Mouse (Mus musculus) limb, embryonic 12.5 days (tissue): ENCODE data around the gene Myo3a. TPM values are rescaled to one million over a fixed set of nuclear protein-coding genes. Genes with fewer than 3 reads are reported as not detected.
"Not testable (repeated sequence)": the region's sequence is repeated elsewhere in the genome, so short reads cannot be mapped to it uniquely, and the experiment has no call there.

Experiments used
- ATAC-seq: fragments of 200-750 bp; cut with Nextera tagmentation; 2 replicates; pipeline ENCODE4 v1.8.0; 2017; ENCODE audit warnings: low read depth, moderate TSS enrichment; ENCODE audit not compliant: insufficient number of reproducible peaks, insufficient read depth, low FRiP score, low TSS enrichment
- H3K27ac ChIP-seq: fragments of 300-500 bp; sonication (generic); 2 replicates; pipeline ENCODE4 v1.5.1; 2016; ENCODE audit warnings: mild to moderate bottlenecking, moderate library complexity
- H3K27me3 ChIP-seq: fragments of 300-500 bp; sonication (generic); 2 replicates; pipeline ENCODE4 v1.6.1; 2016; ENCODE audit warnings: mild to moderate bottlenecking, moderate library complexity
- H3K36me3 ChIP-seq: fragments of 300-500 bp; sonication (generic); 2 replicates; pipeline ENCODE4 v1.6.1; 2016; ENCODE audit warnings: mild to moderate bottlenecking, moderate library complexity
- H3K4me1 ChIP-seq: fragments of 300-500 bp; sonication (generic); replicated peaks from 2 replicates; pipeline ENCODE4 v1.6.1; 2016
- H3K4me2 ChIP-seq: fragments of 300-500 bp; sonication (generic); 2 replicates; pipeline ENCODE4 v1.6.1; 2016; ENCODE audit warnings: mild to moderate bottlenecking, moderate library complexity
- H3K4me3 ChIP-seq: fragments of 300-500 bp; sonication (generic); replicated peaks from 2 replicates; pipeline ENCODE4 v1.5.1; 2016; ENCODE audit warnings: mild to moderate bottlenecking
- H3K9ac ChIP-seq: fragments of 300-500 bp; sonication (generic); replicated peaks from 2 replicates; pipeline ENCODE4 v1.6.1; 2016; ENCODE audit warnings: mild to moderate bottlenecking, moderate library complexity
- H3K9me3 ChIP-seq: fragments of 300-500 bp; sonication (generic); 2 replicates; pipeline ENCODE4 v1.6.1; 2016; ENCODE audit warnings: mild to moderate bottlenecking, moderate library complexity
- WGBS: fragments of 180-500 bp; shearing (Covaris S2); methylation state at CpG from one replicate; pipeline ENCODE4 v1.1.7; 2016; 5-methylcytosine and 5-hydroxymethylcytosine counted together
- polyA plus RNA-seq: library from polyadenylated mRNA; unstranded; fragments of >200 nt; fragmentation: Nextera tagmentation; extraction: Ambion mirVana; gene quantifications from 2 replicates; pipeline ENCODE4 v1.2.1, GENCODE M21; 2016

The Myo3a gene
- polyA plus RNA-seq, 1 experiment from 2014 or later: not detected

DNA sequence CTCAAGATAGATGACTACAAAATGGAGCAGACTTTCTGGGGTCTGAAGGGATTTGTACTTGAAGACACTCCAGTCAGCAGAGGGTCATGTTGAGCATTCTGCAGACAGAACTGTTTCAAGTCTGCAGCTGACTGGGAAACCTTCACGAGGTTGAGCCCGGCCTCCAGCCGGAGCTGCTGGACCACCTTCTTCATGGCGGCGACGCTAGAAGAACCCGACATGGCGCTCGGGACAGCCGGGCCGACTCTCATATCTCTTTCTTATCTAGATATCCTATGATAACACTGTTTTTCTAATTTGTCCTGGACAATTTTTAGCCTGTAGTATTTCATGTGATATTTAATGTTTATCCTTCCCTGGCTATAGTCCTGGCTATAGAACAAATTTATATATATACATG is 183.2 kb downstream of the Myo3a start:
- H3K4me2 ChIP-seq, ATAC-seq, H3K9ac ChIP-seq, H3K4me3 ChIP-seq, H3K36me3 ChIP-seq, H3K27ac ChIP-seq, H3K9me3 ChIP-seq, H3K4me1 ChIP-seq, H3K27me3 ChIP-seq: not testable (repeated sequence)
- 90% methylated on average over 11 of the region's 11 CpGs for WGBS

DNA sequence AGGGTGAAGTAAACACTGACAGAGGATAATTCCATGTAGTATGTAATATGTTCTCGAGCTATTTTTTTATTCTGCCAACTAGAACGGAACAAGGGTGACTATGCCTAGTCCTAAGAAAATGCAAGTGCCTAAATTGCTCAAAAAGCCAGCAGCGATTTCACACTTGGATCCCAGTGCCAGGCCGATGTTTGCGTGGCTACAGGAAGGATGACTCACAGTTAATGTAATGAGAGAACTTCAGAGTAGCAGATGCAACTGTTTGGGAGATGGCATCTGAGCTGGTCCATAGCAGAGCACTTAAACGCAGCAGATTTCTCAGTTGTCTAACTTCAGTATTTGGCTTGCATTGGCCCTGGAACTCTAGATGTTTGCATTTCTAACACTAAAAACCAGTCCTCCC is 321.1 kb downstream of the Myo3a start:
- Histone ChIP-seq H3K4me1 (no peaks in the 10 kb centered on the region), H3K4me3 (no peak overlapping the region), H3K27ac (no peak overlapping the region), H3K27me3 (no peaks in the 10 kb centered on the region), H3K9me3 (no peaks in the 10 kb centered on the region), H3K36me3 (no peaks in the 10 kb centered on the region), H3K4me2 (no peak overlapping the region), H3K9ac (no peak overlapping the region)
- WGBS: 82% methylated on average over 6 of the region's 6 CpGs
- ATAC-seq: no peak

DNA sequence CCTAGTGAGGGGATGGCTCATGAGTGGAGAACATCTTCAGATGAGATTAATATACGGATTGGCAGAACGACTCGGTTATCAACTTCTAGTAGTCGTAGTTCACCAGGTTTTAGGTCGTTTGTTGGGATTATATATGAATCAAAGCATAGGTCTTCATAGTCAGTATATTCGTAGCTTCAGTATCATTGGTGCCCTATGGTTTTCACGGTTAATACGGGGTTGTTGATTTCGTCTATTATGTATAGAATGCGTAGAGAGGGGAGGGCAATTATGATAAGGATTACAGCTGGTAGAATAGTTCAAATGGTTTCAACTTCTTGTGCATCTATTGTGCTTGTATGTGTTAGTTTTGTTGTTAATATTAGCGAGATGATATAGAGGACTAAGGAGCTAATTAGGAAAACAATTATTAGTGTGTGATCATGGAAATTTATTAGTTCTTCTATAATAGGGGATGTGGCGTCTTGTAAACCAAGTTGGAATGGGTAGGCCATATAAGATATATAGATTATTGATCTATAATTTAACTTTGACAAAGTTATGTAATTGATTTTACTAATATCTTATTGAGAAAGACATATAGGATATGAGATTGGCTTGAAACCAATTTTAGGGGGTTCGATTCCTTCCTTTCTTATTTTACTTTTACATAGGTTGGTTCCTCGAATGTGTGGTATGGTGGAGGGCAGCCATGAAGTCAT is 360.3 kb downstream of the Myo3a start:
- not testable (repeated sequence) for H3K36me3 ChIP-seq, H3K27ac ChIP-seq, H3K4me2 ChIP-seq, H3K4me3 ChIP-seq, H3K4me1 ChIP-seq, H3K27me3 ChIP-seq, H3K9me3 ChIP-seq, H3K9ac ChIP-seq
- peak; percentile 88 for ATAC-seq
- WGBS: 86% methylated on average over 14 of the region's 14 CpGs

DNA sequence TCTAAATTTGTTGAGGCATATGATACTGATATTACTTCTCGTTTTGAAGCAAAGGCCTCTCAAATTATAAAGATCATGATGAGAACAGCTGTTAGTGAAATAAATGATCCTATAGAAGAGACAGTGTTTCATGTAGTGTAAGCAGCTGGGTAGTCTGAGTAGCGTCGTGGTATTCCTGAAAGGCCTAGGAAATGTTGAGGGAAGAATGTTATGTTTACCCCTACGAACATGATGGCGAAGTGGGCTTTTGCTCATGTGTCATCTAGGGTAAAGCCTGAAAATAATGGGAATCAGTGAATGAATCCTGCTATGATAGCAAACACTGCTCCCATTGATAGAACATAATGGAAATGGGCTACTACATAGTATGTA is 360.9 kb downstream of the Myo3a start:
- not testable (repeated sequence) for H3K9me3 ChIP-seq, H3K9ac ChIP-seq, H3K27me3 ChIP-seq, H3K4me2 ChIP-seq, H3K36me3 ChIP-seq, H3K4me1 ChIP-seq, H3K4me3 ChIP-seq, H3K27ac ChIP-seq
- WGBS: 88% methylated on average over 5 of the region's 5 CpGs
- peak; percentile 40 for ATAC-seq

DNA sequence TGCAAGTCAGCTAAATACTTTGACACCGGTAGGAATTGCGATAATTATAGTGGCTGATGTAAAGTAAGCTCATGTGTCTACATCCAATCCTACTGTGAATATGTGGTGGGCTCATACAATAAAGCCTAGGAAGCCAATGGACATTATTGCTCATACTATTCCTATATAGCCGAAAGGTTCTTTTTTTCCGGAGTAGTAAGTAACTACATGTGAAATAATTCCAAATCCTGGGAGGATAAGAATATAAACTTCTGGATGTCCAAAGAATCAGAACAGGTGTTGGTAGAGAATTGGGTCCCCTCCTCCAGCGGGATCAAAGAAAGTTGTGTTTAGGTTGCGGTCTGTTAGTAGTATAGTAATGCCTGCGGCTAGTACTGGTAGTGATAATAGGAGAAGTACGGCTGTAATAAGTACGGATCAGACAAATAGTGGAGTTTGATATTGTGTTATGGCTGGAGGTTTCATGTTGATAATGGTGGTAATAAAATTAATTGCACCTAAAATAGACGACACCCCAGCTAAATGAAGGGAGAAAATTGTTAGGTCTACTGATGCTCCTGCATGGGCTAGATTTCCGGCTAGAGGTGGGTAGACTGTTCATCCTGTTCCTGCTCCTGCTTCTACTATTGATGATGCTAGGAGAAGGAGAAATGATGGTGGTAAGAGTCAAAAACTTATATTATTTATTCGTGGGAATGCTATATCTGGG is 361.5 kb downstream of the Myo3a start:
- not testable (repeated sequence) for H3K9ac ChIP-seq, H3K36me3 ChIP-seq, H3K27ac ChIP-seq, H3K4me3 ChIP-seq, H3K27me3 ChIP-seq, H3K9me3 ChIP-seq, H3K4me1 ChIP-seq, H3K4me2 ChIP-seq
- 74% methylated on average over 12 of the region's 12 CpGs for WGBS
- ATAC-seq: peak; percentile 97

DNA sequence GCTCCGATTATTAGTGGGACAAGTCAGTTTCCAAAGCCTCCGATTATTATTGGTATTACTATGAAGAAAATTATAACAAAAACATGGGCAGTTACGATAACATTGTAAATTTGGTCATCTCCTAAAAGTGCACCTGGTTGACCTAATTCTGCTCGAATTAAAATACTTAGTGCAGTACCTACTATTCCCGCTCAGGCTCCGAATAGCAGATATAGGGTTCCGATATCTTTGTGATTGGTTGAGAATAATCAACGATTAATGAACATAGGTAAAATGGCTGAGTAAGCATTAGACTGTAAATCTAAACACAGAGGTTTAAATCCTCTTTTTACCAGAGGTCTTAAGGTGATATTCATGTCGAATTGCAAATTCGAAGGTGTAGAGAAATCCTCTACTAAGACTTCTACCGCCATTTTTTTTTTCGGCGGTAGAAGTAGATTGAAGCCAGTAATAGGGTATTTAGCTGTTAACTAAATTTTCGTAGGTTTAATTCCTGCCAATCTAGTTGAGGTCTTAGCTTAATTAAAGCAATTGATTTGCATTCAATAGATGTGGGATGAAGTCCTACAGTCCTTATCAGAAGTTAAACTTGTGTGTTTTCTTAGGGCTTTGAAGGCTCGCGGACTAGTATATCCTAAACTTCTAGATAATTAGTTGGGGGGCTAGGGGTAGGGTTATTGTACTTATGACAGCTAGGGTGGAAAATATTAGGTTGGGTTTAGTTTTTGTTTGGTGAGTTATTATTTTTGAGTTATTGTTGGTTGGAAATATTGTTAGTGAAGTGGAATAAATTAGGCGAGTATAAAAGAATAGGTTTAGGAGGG is 362.3 kb downstream of the Myo3a start:
- not testable (repeated sequence) for H3K36me3 ChIP-seq, H3K4me3 ChIP-seq, H3K9ac ChIP-seq, H3K27me3 ChIP-seq, H3K4me1 ChIP-seq, H3K27ac ChIP-seq, H3K4me2 ChIP-seq, H3K9me3 ChIP-seq
- WGBS: 89% methylated on average over 16 of the region's 17 CpGs
- ATAC-seq: peak; percentile 94

DNA sequence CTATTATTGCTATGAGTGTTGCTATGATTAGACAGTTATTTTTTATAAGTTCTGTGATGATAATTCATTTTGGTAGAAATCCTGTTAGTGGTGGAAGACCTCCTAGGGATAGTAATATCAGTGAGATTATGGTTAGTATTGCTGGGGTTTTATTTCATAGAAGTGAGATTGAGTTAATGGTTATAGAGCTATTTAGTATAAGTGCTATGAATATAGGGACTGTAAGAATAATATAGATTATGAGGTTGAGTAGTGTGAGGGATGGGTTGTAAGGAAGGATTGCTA is 362.8 kb downstream of the Myo3a start:
- ATAC-seq: no peak
- no peak overlapping the region for H3K4me2 ChIP-seq
- no peak overlapping the region for H3K27ac ChIP-seq
- no peak overlapping the region for H3K4me3 ChIP-seq
- H3K4me1 ChIP-seq: no peaks in the 10 kb centered on the region
- H3K27me3 ChIP-seq: no peaks in the 10 kb centered on the region
- H3K36me3 ChIP-seq: no peaks in the 10 kb centered on the region
- no peaks in the 10 kb centered on the region for H3K9me3 ChIP-seq
- H3K9ac ChIP-seq: no peak overlapping the region

DNA sequence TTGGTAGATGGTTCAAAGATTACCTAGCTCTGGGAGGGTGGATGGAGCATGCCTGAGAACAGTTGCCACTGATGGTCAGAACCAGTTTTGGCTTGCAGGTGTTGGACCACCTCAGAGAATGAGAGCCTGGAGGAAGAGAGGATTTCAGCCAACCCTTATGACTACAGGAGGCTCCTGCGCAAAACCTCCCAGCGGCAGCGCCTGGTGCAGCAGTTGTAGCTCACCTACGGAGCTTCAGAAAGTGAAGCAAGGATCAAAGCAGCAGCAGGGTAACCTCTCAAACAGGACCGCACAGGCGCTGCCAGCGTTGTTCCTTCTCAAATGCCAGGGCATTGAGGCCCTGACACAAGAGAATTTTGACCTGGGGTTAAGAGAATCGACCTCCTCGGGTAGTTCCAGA is 390.6 kb downstream of the Myo3a start:
- 3% methylated on average over 9 of the region's 9 CpGs for WGBS
- H3K36me3 ChIP-seq: no peaks in the 10 kb centered on the region
- no peak overlapping the region for H3K27ac ChIP-seq
- no peaks in the 10 kb centered on the region for H3K9me3 ChIP-seq
- no peak for ATAC-seq
- H3K27me3 ChIP-seq: peaks cover 66% of the 10 kb centered on the region
- peaks cover 11% of the 10 kb centered on the region; the same call in 1 of the 2 replicates for H3K4me1 ChIP-seq
- no peak overlapping the region for H3K4me3 ChIP-seq
- no peak overlapping the region for H3K9ac ChIP-seq
- no peak overlapping the region for H3K4me2 ChIP-seq

DNA sequence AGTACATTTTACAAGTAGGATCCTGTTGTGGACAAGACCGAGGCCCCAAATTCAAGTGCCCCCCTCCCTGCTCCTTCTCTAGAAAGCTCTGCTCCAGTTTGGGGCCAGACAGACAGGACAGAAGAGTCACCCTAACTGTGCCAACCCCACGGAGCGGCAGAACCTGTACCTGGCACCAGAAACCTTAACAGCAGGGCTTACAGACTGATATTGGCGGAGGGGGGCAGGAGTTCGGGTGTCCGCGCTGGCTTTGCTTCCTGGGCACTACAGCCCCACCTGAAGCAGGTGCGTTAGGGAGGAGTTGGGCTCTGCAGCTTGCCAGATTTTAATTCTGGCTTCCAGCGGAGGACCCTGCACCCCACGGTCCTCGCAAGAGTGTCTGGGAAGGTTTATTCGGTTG is 392.1 kb downstream of the Myo3a start:
- no peak for ATAC-seq
- Histone ChIP-seq H3K4me2 (no peak overlapping the region), H3K4me1 (peaks cover 20% of the 10 kb centered on the region; the same call in 1 of the 2 replicates), H3K36me3 (no peaks in the 10 kb centered on the region), H3K9me3 (no peaks in the 10 kb centered on the region), H3K27ac (no peak overlapping the region), H3K9ac (no peak overlapping the region), H3K27me3 (peaks cover 81% of the 10 kb centered on the region), H3K4me3 (no peak overlapping the region)
- whole genome bisulfite sequencing: 2% methylated on average over 12 of the region's 12 CpGs

DNA sequence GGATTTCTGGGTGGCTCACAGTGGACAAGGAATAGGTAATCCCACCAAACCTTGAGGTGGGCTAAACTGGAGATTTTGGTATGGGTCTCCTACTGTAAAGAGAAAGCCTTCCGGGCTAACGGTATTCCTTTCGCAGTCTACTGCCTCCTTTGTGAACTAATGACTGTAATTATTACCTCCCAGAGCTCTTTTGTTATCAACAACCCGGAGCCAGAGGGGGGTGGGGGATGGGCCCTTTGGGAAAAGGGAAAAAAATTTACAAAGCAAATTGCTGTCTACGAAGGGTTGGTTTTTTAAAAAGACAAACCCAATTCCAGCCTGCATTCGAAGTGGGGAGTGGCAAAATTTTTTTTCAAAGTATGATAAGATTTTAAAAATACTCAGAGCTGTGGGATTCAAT is 392.7 kb downstream of the Myo3a start:
- H3K4me2 ChIP-seq: no peak overlapping the region
- ATAC-seq: no peak
- no peak overlapping the region for H3K9ac ChIP-seq
- no peak overlapping the region for H3K27ac ChIP-seq
- H3K4me1 ChIP-seq: peaks cover 20% of the 10 kb centered on the region; the same call in 1 of the 2 replicates
- H3K9me3 ChIP-seq: no peaks in the 10 kb centered on the region
- H3K36me3 ChIP-seq: no peaks in the 10 kb centered on the region
- peaks cover 86% of the 10 kb centered on the region for H3K27me3 ChIP-seq
- no peak overlapping the region for H3K4me3 ChIP-seq
- 2% methylated on average over 6 of the region's 6 CpGs for WGBS

DNA sequence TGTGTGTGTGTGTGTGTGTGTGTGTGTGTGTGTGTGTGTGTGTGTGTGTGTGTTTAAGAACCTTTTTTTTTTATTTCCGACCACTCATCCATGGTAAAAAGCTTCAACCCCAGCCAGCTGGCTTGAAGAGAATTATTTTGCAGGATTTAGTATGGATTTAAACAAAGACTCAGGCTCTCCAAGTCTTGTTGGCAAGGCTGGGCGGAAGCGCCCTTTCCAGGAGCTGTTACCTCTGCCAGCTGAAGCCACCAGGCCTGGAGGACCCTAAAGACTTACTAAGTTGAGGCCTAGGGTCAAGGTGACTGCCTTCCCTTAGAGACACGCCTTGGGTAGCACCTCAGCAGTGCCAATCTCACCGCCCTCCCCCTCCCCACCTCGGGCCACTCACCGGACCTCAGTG is 393.2 kb downstream of the Myo3a start:
- Histone ChIP-seq H3K4me2 (no peak overlapping the region), H3K9ac (no peak overlapping the region), H3K9me3 (no peaks in the 10 kb centered on the region), H3K4me1 (peaks cover 20% of the 10 kb centered on the region; the same call in 1 of the 2 replicates), H3K27ac (no peak overlapping the region), H3K4me3 (no peak overlapping the region), H3K27me3 (peaks cover 91% of the 10 kb centered on the region), H3K36me3 (no peaks in the 10 kb centered on the region)
- no peak for ATAC-seq
- 4% methylated on average over 7 of the region's 7 CpGs for WGBS
